Mouse (Mus musculus) stomach, embryonic 15.5 days (tissue): ENCODE data around the gene Olfr312. TPM values are rescaled to one million over a fixed set of nuclear protein-coding genes. Genes with fewer than 3 reads are reported as not detected.

Source experiments
- ATAC-seq: fragments of 200-750 bp; cut with Nextera tagmentation; 2 replicates; pipeline ENCODE4 v1.8.0; 2017; ENCODE audit warnings: low read depth, moderate number of reproducible peaks, moderate TSS enrichment; ENCODE audit not compliant: insufficient read depth, low FRiP score
- H3K27ac ChIP-seq: fragments of 300-500 bp; sonication (generic); 2 replicates; pipeline ENCODE4 v1.5.1; 2015; ENCODE audit warnings: mild to moderate bottlenecking, inconsistent platforms
- H3K27me3 ChIP-seq: fragments of 300-500 bp; sonication (generic); replicated peaks from 2 replicates; pipeline ENCODE4 v1.6.1; 2015; ENCODE audit warnings: inconsistent platforms
- H3K36me3 ChIP-seq: fragments of 300-500 bp; sonication (generic); 2 replicates; pipeline ENCODE4 v1.6.1; 2015; ENCODE audit warnings: inconsistent platforms
- H3K4me1 ChIP-seq: fragments of 300-500 bp; sonication (generic); 2 replicates; pipeline ENCODE4 v1.6.1; 2015; ENCODE audit warnings: inconsistent platforms
- H3K4me2 ChIP-seq: fragments of 300-500 bp; sonication (generic); 2 replicates; pipeline ENCODE4 v1.6.1; 2015; ENCODE audit warnings: mild to moderate bottlenecking, inconsistent platforms
- H3K4me3 ChIP-seq: fragments of 300-500 bp; sonication (generic); replicated peaks from 2 replicates; pipeline ENCODE4 v1.5.1; 2015; ENCODE audit warnings: inconsistent platforms
- H3K9ac ChIP-seq: fragments of 300-500 bp; sonication (generic); 2 replicates; pipeline ENCODE4 v1.6.1; 2015; ENCODE audit warnings: inconsistent platforms
- H3K9me3 ChIP-seq: fragments of 300-500 bp; sonication (generic); 2 replicates; pipeline ENCODE4 v1.6.1; 2016; ENCODE audit warnings: inconsistent platforms
- WGBS: fragments of 180-500 bp; shearing (Covaris S2); methylation state at CpG from one replicate; pipeline ENCODE4 v1.1.7; 2015; 5-methylcytosine and 5-hydroxymethylcytosine counted together
- polyA plus RNA-seq: library from polyadenylated mRNA; unstranded; fragments of >200 nt; fragmentation: Nextera tagmentation; extraction: Ambion mirVana; gene quantifications from 2 replicates; pipeline ENCODE4 v1.2.1, GENCODE M21; 2015

Olfr312 gene
- polyA plus RNA-seq, 1 experiment from 2014 or later: not detected

GRCm38 (mm10) chr11:58867039-58867953 is 38.3 kb downstream of the Olfr312 start, which contains the start of gene 2810021J22Rik:
2810021J22Rik (plus strand) TSS chr11:58867216.
- 3% methylated on average over 37 of the region's 37 CpGs for WGBS
- H3K9ac ChIP-seq: peak within 1 kb of the TSS; percentile 50
- peaks cover 8% of the 10 kb centered on the region; the same call in 1 of the 2 replicates for H3K4me1 ChIP-seq
- no peaks in the 10 kb centered on the region for H3K9me3 ChIP-seq
- H3K27ac ChIP-seq: peak within 1 kb of the TSS; percentile 89
- H3K4me2 ChIP-seq: peak within 1 kb of the TSS; percentile 75
- H3K36me3 ChIP-seq: 0 out of 2 replicates have a peak, but pooled peaks cover 6% of the 10 kb centered on the region
- H3K27me3 ChIP-seq: no peaks in the 10 kb centered on the region
- peak within 1 kb of the TSS; percentile 80 for H3K4me3 ChIP-seq
- ATAC-seq: peak; percentile 92

- 77% methylated on average over 6 of the region's 6 CpGs for WGBS
- no peak for ATAC-seq
- peak overlapping the region; percentile 75 for H3K4me2 ChIP-seq
- peak overlapping the region; percentile 80 for H3K4me3 ChIP-seq
- peaks cover 8% of the 10 kb centered on the region; the same call in 1 of the 2 replicates for H3K4me1 ChIP-seq
- H3K9me3 ChIP-seq: no peaks in the 10 kb centered on the region
- 0 out of 2 replicates have a peak, but pooled peaks cover 6% of the 10 kb centered on the region for H3K36me3 ChIP-seq
- H3K27me3 ChIP-seq: no peaks in the 10 kb centered on the region
- H3K9ac ChIP-seq: no peak overlapping the region
- H3K27ac ChIP-seq: no peak overlapping the region
These were observed 38.9 kb downstream of the Olfr312 start for GRCm38 (mm10) chr11:58867954-58868330.

GRCm38 (mm10) chr11:58870961-58871360 is 41.9 kb downstream of the Olfr312 start:
- 79% methylated on average over 4 of the region's 4 CpGs for WGBS
- Histone ChIP-seq H3K9me3 (no peaks in the 10 kb centered on the region), H3K9ac (no peak overlapping the region), H3K4me2 (no peak overlapping the region), H3K27me3 (no peaks in the 10 kb centered on the region), H3K27ac (no peak overlapping the region), H3K4me3 (no peak overlapping the region), H3K36me3 (0 out of 2 replicates have a peak, but pooled peaks cover 6% of the 10 kb centered on the region), H3K4me1 (peaks cover 8% of the 10 kb centered on the region; the same call in 1 of the 2 replicates)
- no peak for ATAC-seq

GRCm38 (mm10) chr11:58883756-58884155 is 54.7 kb downstream of the Olfr312 start:
- Histone ChIP-seq H3K4me3 (no peak overlapping the region), H3K27ac (no peak overlapping the region), H3K36me3 (peaks cover 24% of the 10 kb centered on the region; the same call in 1 of the 2 replicates), H3K9ac (no peak overlapping the region), H3K27me3 (no peaks in the 10 kb centered on the region), H3K9me3 (no peaks in the 10 kb centered on the region), H3K4me1 (no peaks in the 10 kb centered on the region), H3K4me2 (no peak overlapping the region)
- no peak for ATAC-seq
- WGBS: 84% methylated on average over 8 of the region's 8 CpGs

Other genes starting within 250 kb of the Olfr312 start
- gene Olfr324, start 234.1 kb upstream of the Olfr312 start, polyA plus RNA-seq: not detected in 2 replicates
- gene 2210407C18Rik, start 213.2 kb upstream of the Olfr312 start, polyA plus RNA-seq: 0.84 and 2.3 TPM in 2 replicates
- gene Olfr323, start 198.7 kb upstream of the Olfr312 start, polyA plus RNA-seq: not detected in 2 replicates
- gene Trim58, start 188.8 kb upstream of the Olfr312 start, polyA plus RNA-seq: 0.45 and 1.2 TPM in 2 replicates
- gene Olfr322, start 170.5 kb upstream of the Olfr312 start, polyA plus RNA-seq: not detected in 2 replicates
- gene Olfr320, start 148.1 kb upstream of the Olfr312 start, polyA plus RNA-seq: not detected in 2 replicates
- not detected in 2 replicates for gene Olfr319, start 130.1 kb upstream of the Olfr312 start, polyA plus RNA-seq
- gene Olfr318, start 105.2 kb upstream of the Olfr312 start, polyA plus RNA-seq: not detected in 2 replicates
- gene Olfr317, start 90.0 kb upstream of the Olfr312 start, polyA plus RNA-seq: not detected in 2 replicates
- not detected in 2 replicates for gene Olfr316, start 76.5 kb upstream of the Olfr312 start, polyA plus RNA-seq
- gene Olfr315, start 56.0 kb upstream of the Olfr312 start, polyA plus RNA-seq: not detected in 2 replicates
- gene Olfr314, start 46.3 kb upstream of the Olfr312 start, polyA plus RNA-seq: not detected in 2 replicates
- gene Fam183b, start 27.3 kb upstream of the Olfr312 start, polyA plus RNA-seq: 9.6 and 14.0 TPM in 2 replicates
- not detected in 2 replicates for gene Olfr313, start 14.2 kb upstream of the Olfr312 start, polyA plus RNA-seq
- not detected in 2 replicates for gene Olfr311, start 10.0 kb downstream of the Olfr312 start, polyA plus RNA-seq
- 8.2 and 8.5 TPM in 2 replicates for gene Gm12258, start 17.9 kb downstream of the Olfr312 start, polyA plus RNA-seq
- gene 2810021J22Rik, start 38.0 kb downstream of the Olfr312 start, polyA plus RNA-seq: 6.7 and 6.8 TPM in 2 replicates
- gene Zfp39, start 75.0 kb downstream of the Olfr312 start, polyA plus RNA-seq: 4.6 and 5.6 TPM in 2 replicates
- 0.59 and 0.95 TPM in 2 replicates for gene Btnl10, start 88.7 kb downstream of the Olfr312 start, polyA plus RNA-seq
- gene Rnf187, start 109.7 kb downstream of the Olfr312 start, polyA plus RNA-seq: 229 and 235 TPM in 2 replicates
- 42.0 and 45.8 TPM in 2 replicates for gene Hist3h2ba, start 119.7 kb downstream of the Olfr312 start, polyA plus RNA-seq
- 29.6 and 32.2 TPM in 2 replicates for gene Hist3h2a, start 125.4 kb downstream of the Olfr312 start, polyA plus RNA-seq
- gene Trim17, start 125.4 kb downstream of the Olfr312 start, polyA plus RNA-seq: 0.19 and 0.28 TPM in 2 replicates
- gene Trim11, start 148.9 kb downstream of the Olfr312 start, polyA plus RNA-seq: 17.9 and 19.1 TPM in 2 replicates